Mouse (Mus musculus) right cerebral cortex, adult 2 months (tissue): ENCODE results near the gene Sinhcaf.
A peak's percentile ranks its signal among the peaks of the same experiment; 100 is the strongest.
"Not testable (repeated sequence)": the region's sequence is repeated elsewhere in the genome, so short reads cannot be mapped to it uniquely, and the experiment has no call there.

ENCODE experiments used
- DNase-seq, 2 experiments: peaks; one replicate each; pipeline ENCODE4 v3.0.0; 2021 to 2022; ENCODE audit warnings: low spot score in 2 of 2

The Sinhcaf gene

GRCm38 (mm10) chr6:148945509-148946408 is 508 bp downstream of the Sinhcaf start:
- DNase-seq, result peak; percentile 8 to 16

DNA sequence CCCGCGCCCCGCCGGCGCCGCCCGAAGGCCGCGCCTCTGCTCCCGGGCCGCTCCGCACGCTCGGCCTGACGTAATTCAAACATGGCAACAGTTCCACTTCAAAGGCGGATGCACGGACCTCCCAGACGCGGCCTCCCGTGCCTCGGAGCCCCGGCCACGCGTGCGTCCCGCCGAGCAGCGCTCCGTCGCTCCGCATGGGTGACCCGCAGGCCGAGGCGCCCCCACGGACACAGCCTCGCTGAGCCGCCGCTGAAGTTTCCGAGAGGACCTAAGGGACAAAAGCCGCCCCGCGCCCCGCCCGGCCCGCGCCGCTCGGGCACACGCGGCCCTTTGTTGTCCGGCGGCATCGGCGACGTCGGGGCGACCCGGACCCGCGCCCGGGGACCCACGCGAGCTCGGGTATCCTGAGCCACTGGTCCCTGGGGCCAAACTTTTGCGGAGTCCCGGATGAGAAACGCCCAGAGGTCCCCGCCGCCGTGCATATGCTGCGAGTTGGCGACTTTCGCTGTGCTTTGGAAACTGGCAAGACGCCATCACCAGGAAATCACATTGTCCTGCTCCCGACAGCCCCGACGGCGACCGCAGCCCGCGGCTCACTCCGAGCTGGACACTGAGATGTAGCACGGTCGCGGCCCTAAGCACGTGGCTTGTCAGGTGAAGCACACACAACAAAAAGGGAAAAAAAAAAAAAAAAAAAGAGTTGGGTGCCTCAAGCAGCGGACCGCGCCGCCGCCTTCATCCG is 1.3 kb downstream of the Sinhcaf start:
- DNase-seq, result peak; percentile 11 to 14

GRCm38 (mm10) chr6:148944344-148944766 is 1.9 kb downstream of the Sinhcaf start:
- no peak for DNase-seq

GRCm38 (mm10) chr6:148943695-148944094 is 2.6 kb downstream of the Sinhcaf start:
- no peak for DNase-seq

- no peak for DNase-seq
Measured at GRCm38 (mm10) chr6:148942406-148942805, 3.9 kb downstream of the Sinhcaf start.

DNA sequence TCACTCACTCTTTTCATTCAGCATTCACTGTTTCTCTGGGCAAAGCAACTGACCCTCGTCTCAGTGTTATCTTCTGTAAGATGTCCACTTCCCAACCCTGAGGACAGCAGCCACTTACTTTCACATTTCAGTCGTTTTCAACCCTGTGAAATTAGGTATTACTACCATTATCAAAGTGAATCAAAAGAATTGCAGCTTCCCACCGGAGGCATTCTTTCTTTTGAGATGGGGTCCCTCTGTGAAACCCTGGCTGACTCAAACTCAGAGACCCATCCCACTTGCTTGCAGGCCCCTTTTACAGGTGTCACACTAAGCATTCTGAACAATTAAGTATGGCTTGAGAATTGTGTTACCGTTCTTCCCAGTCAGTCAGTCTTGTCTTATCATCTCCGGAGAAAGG is 4.4 kb downstream of the Sinhcaf start:
- no peak for DNase-seq

DNA sequence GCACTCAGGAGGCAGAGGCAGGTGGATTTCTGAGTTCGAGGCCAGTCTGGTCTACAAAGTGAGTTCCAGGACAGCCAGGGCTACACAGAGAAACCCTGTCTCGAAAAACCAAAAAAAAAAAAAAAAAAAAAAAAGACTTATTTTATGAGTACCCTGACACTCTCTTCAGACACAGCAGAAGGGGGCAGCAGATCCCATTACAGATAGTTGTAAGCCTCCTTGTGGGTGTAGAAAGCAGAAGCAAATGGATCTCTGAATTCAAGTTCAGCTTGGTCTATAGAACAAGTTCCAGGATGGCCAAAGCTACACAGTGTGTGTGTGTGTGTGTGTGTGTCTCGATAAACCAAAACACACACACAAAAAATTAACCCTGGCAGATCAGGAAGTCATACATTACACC is 5.9 kb downstream of the Sinhcaf start:
- not testable (repeated sequence) for DNase-seq

DNA sequence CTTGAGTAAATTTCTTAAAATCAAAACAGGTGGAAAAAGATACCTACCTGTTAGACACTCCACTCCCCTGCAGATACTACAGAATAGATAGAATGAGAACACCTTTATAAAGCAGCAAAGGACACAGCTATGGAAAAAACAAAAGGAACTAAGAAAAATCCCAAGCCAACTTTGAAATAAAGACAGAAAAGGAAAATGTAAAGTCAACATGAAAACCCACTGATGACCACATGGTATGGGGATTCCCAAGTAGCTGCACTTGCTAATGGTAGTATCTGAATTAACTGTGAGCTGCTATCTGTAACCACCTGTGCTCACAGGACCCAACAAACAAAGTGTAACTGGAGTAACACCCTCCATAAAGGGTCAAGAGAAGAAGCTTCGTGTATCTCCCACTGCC is 8.6 kb downstream of the Sinhcaf start:
- DNase-seq, result no peak

- DNase-seq, result no peak
Measured at GRCm38 (mm10) chr6:148934961-148935590, 11.2 kb downstream of the Sinhcaf start.

DNA sequence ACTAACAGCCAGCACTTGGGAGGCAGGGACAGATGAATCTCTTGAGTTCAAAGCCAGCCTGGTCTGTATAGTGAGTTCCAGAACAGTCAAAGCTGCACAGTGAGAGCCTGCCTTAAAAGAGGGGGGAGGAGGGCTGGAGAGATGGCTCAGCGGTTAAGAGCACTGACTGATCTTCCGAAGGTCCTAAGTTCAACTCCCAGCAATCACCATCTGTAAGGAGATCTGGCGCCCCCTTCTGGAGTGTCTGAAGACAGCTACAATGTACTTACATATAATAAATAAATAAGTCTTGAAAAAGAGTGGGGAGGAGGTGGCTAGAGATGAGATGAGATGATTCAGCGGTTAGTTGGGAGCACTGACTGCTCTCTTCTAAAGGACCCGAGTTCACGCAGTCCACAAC is 15.0 kb downstream of the Sinhcaf start:
- DNase-seq, result no peak

GRCm38 (mm10) chr6:148918841-148919398 is 27.3 kb downstream of the Sinhcaf start:
- DNase-seq, result no peak

DNA sequence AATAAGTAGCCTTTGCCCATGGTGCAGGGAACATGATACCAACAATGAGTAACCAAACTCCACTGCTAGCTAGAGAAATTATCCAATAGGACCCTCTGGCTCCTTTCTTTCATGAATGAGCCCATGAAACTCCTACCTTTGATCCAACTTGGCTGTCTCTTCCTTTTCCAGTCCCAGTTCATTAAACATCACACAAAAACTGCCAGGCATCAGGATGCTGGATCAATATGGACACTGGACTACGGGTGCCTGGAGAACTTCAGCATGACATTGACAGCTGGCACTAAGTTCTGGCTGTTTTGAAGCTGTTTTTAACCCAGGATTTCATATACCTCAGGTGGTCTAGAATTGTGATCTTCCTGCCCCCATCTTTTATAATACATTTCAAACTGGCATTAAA is 28.6 kb downstream of the Sinhcaf start:
- no peak for DNase-seq

DNA sequence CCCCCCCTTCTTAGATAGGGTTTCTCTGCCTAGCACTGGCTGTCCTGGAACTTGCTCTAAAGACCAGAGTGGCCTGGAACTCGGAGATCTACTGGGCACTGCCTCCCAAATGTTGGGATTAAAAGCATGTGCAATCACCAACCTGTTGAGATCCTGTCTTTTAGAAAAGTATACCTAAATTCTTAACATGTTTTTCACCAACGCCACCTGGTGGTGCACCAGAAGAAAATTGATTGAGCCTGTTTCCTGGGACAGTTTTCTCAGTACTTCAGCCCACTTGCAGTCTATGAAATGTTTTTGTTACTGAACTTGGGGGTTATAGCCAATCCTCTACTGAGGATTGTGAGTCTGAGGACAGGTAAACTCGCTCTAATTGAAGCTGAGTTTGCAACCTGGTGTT is 29.4 kb downstream of the Sinhcaf start:
- DNase-seq, result no peak

DNA sequence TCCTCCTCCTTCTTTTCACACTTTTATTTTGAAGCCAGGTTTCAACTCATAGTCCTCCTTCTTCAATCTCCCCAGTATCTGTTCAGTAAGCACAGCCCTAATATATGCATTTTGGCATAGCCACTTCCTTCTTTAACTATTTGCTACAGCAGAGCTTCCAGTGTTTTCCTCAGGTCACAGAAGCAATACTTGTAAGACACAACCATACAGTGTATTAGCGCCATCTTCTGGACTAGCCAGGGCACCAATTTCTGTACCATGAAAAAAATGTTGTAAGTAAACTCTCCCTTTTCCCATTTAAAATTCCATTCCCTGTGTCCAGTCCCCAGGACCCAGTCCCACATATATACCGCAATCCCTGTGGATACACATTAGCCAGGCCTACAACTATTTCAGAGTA is 32.3 kb downstream of the Sinhcaf start:
- peak; percentile 48 to 59 for DNase-seq

GRCm38 (mm10) chr6:148911906-148912305 is 34.4 kb downstream of the Sinhcaf start:
- not testable (repeated sequence) for DNase-seq

GRCm38 (mm10) chr6:148906958-148907357 is 39.3 kb downstream of the Sinhcaf start:
- DNase-seq, result no peak

DNA sequence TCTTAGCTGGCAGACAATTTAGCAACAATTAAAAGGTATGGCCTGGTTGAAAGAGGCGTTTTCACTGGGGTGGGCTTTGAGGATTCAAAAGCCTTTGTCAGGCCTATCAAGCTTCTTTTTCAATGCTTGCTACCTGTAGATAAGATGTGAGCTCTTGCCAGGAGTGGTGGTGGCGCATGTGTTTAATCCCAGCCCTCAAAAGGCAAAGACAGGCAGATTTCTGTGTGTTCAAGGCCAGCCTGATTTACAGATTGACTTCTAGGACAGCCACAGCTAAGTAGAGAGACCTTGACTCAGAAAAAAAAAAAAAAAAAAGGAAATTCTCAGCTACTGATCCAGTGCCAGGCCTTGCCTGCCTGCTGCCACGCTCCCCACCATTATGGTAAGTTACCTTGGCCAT is 43.5 kb downstream of the Sinhcaf start:
- no peak for DNase-seq

DNA sequence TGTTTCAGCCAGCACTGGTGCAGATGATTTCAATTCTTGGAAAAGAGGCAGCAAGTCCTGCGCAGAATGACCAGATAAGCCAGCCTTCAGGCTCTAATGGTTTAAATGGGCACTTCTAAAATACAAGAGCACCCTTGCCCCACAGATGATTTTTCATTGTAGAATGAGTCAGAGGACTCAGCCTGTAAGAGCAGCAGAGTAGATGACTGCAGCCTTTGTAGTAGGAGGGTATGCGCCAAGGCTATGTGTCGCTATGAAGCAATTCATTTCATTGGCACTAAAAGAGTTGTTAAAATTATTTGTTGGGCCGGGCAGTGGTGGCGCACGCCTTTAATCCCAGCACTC is 49.8 kb downstream of the Sinhcaf start:
- no peak for DNase-seq

DNA sequence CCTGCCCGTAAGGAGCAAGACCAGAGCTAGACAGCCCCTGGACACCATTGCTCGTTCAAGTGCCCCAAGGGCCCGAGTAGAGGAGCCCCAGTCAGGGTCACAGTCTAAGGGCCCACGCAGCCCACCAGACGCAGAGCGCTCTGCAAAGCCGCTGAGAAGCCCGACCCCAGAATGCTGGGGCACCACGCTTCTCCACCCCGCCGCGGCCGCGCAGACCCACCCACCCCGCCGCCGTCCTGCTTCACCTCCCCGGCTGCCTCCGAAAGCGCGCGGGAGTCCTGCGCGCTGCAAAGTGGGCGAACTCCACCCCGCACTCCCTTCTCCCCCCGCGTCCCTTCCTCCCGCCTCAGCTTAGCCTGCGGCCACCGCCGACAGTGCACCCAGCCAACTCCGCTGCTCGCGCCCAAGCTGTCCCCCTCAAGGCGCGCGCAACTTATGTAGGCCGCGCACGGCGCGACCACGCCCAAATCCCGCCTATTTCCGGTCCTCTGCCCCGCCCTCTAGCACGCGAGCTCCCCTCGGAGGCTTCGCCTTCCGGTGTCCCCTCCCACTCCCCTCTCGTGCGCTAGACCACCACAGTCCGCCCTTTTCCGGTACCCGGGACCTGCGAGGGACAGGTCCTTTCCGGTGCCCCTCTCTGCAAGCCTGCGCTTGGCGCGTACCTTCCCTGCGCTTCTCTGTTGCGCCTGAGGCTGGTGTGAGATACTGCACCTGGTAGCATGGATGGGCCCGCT is 50.3 kb downstream of the Sinhcaf start, which contains the start of gene Caprin2:
Gene Caprin2 (minus strand): TSS at position 465 of the 734 bp plus-strand sequence.
- peak; percentile 87 to 88 for DNase-seq

DNA sequence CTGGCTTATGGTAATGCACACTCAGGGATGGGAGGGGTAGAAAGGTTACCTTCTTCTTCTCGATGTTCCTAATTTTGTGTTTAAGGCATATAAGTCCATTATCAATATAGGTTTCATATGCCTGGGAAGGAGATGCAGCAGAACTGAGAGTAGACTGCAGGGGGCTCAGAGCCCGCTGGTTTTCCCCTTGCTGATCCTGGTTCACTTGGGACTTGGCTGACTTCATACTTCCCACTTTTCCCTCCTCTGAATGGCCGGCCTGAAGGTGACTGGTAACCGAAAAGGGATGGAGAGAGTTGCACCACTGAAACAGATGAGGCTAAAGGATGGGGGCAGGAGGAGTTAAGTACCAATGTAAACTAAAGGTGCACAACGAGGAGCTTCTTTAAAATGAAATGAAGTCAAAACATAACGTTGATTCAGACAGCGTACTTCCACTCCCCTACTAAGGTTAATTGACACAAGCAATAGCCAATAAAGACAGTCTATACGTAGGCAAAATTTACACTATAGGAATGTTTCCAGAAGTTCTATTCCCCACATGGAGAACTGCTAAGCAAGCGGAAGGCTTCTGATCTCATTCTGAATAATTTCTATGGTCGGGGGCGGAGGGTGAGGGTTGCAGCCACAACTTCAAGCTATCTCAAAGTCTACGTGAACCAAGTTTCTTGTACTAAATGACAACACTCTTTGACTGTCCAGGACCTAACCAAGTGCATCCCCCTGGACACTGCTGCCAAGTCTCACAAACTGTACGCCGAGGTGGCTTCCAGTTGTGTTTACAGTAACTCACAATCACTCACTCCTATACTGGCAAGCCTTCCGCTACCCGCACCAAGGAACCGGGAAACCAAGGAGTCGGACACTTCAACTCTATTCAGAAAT is 51.1 kb downstream of the Sinhcaf start:
- DNase-seq, result peak; percentile 9 to 31
